Mouse (Mus musculus) gastrocnemius, postnatal 10 days (tissue): Measurements from ENCODE around the gene Slc37a2. TPM values are rescaled to one million over a fixed set of nuclear protein-coding genes. Genes with fewer than 3 reads are reported as not detected.

Experiments used
- DNase-seq: peaks from one replicate; pipeline ENCODE4 v3.0.0; 2021; ENCODE audit warnings: mixed read lengths
- total RNA-seq, 2 experiments: library from RNA; stranded (reverse); gene quantifications; 2 replicates each; pipeline ENCODE4 v1.2.3; 2021

Gene Slc37a2
- total RNA-seq, 2 experiments from 2014 or later: 1.8 to 8.8 TPM

- no peak for DNase-seq
Observed at GRCm38 (mm10) chr9:37214327-37215060, 41.0 kb downstream of the Slc37a2 start.

DNA sequence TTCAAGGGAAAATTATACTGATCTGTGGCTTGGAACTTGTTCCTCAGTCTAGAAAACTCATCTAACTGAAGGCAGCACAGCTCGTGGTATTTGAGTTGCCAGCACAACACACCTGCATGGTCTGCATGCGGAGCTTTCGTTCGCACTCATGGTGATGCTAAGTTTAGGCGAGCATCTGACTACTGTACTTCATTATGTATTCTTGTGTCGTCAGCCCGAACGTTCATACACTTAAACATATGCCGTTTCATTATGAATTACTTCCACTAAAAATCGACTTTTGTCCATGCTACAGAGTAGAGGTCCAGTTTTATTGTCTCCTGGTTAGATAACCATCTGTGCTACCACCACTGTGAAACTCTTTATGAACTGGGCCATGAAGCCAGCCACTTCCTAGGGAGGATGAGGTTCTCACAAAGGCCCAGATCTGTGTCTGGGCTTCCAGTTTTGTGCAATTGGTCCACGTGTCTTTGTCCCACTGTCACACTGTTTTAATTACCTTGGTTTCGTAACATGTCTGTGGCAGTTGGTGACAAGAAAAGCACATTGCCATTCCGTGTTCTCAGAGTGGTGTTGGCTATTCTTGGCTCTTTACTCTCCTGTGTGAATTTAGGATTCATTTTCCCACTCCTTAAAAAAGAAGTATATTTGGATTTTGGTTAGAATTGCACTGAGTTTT is 42.3 kb downstream of the Slc37a2 start:
- DNase-seq: no peak

DNA sequence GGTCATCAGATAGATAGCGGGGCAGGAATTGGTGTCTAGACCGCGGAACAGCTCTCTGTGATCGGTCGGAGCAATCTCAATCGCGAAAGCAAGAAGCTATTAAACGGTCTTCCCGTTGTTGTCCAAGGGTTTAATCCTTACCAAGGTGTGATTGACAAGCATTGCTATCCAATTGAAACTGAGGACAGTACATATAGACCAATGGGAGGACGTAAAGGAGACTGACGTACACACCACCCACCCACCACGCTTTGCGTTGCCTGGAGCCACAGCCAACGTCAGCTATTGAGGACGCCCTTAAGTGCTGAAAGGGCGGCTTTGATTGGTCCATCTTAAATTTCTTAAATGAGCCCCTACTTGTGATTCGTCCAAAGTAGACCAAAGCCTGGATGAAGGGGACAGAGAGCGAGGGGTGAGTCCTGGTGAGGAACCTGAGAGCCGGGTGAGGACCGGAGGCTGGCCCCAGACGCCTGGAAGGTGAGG is 47.6 kb downstream of the Slc37a2 start, which contains the start of gene Tmem218:
TSS of gene Tmem218 (plus strand) at position 295 of the 483 bp plus-strand sequence.
- DNase-seq: peak; percentile 74

DNA sequence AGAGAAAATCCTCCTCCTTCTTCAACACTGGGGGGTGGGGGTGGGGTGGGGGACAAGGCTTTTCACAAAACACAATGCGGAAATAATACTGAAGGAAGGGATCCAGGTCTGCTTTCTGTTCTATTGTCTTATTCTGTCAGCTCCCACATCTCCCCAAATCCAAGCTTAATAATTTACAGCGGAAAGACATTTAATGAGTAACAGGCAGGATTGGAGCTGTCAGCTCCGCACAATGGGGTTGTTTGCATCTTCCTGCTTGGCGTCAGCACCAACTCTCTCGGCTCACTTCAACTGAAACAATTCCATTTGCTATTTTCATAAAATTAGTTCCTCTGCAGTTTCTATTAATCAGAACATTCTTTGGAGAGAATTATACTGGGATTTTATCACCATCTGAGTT is 51.7 kb downstream of the Slc37a2 start:
- no peak for DNase-seq

GRCm38 (mm10) chr9:37200414-37200813 is 55.1 kb downstream of the Slc37a2 start:
- no peak for DNase-seq

DNA sequence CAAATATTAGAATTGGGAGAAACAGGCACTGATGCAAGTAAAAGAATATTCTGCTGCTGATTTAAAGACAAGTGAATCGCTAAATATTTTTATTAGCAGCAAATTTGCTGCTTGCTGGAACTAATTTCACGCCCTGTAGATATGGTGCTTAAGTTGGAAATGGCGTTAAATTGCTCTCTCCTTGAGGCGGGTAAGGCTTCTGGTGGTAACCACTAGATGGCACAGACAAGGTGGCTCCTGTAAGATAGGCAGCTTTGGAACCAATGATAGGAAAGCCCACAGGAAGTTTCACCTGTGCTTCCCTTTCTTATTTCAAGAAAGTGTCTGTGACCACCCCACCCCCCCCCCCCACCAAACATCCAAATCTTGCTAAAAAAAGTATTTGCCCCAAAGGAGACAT is 58.5 kb downstream of the Slc37a2 start:
- DNase-seq: no peak

DNA sequence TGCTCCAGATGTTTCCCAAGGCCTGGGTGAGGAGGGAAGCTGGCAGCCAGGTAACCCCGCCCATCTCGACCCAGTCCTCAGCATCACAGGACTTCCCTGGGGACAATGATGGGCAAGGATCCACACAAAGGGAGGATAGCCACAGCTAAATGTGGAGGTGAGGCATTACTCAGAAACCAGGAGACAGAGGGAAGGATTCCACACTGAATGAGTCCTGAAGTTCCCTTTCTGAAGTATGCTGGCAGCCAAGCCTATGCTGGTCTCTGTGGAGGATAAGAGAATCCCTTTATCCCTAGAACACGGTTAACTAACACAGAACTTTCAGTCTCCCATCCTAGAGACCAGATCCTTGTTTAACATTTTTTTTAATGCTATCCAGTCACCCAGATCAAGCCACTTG is 67.5 kb downstream of the Slc37a2 start:
- DNase-seq: no peak

DNA sequence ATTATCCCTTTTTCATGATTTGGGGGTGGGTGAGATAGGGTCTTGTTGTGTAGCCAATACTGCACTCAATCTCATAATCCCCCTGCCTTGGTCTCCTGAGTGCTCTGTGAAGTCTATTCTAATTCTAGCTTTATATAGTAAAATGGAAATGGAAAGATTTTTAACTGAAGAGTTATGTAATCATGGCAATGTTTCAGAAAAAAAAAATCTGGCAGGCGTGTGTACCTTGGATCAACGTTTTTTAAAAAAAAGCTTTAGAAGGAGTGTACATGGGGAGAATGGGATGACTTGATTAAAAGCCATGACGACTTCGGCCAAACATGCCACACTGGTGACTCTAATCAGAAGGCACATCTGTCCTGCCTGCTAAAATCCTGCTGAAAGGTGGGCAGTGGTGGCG is 68.1 kb downstream of the Slc37a2 start:
- no peak for DNase-seq

- DNase-seq: peak; percentile 11
Observed at GRCm38 (mm10) chr9:37183176-37183575, 72.4 kb downstream of the Slc37a2 start.

- no peak for DNase-seq
Observed at GRCm38 (mm10) chr9:37181596-37181995, 73.9 kb downstream of the Slc37a2 start.

DNA sequence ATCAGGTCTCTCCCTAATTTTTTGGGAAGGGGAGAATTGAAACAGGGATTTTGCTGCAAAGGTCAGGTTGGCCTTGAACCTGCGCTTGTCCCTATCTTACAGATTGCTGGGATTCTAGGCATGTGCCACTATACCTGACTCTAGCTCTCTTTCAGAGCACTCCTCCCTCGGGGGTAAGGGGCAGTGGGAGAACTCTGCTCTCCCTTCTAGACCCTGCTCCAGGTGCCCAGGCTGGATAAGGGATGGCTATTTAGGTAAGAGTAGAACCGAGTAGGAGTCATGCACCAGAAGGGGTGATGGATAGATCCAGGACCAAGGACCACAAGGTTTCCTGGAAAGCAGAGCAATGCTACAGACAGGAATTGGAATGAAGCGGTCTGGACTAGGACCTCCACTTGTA is 75.9 kb downstream of the Slc37a2 start:
- no peak for DNase-seq

- no peak for DNase-seq
Observed at GRCm38 (mm10) chr9:37178911-37179310, 76.6 kb downstream of the Slc37a2 start.

Other genes starting within 250 kb of the Slc37a2 start
- 10 to 100 TPM; 27.9 TPM for gene Pknox2, start 108.3 kb downstream of the Slc37a2 start, total RNA-seq
- gene Tmem218, start 47.5 kb downstream of the Slc37a2 start, total RNA-seq: 1 to 10 TPM; 3.6 to 3.7 TPM
- 1 to 10 TPM; 1.9 to 2.6 TPM for gene Ccdc15, start 92.7 kb upstream of the Slc37a2 start, total RNA-seq
- gene Hepacam, start 111.6 kb upstream of the Slc37a2 start, total RNA-seq: 1 to 10 TPM in 1 of 2 experiments, under 1 TPM in 1; 0.84 to 1.6 TPM
- gene Robo4, start 146.2 kb upstream of the Slc37a2 start, total RNA-seq: 10 to 100 TPM; 21.1 to 25.4 TPM
- under 1 TPM; 0.18 to 0.21 TPM for gene Robo3, start 177.5 kb upstream of the Slc37a2 start, total RNA-seq
- gene Msantd2, start 233.6 kb upstream of the Slc37a2 start, total RNA-seq: 10 to 100 TPM in 1 of 2 experiments, 1 to 10 TPM in 1; 8.9 to 12.3 TPM